Mouse (Mus musculus): ENCODE measurements around the gene Chek1. TPM values are rescaled to one million over a fixed set of nuclear protein-coding genes. Genes with fewer than 3 reads are reported as not detected.

Chek1 gene
- polyA plus RNA-seq, 1 experiment from 2014 or later, result 50.7 TPM

DNA sequence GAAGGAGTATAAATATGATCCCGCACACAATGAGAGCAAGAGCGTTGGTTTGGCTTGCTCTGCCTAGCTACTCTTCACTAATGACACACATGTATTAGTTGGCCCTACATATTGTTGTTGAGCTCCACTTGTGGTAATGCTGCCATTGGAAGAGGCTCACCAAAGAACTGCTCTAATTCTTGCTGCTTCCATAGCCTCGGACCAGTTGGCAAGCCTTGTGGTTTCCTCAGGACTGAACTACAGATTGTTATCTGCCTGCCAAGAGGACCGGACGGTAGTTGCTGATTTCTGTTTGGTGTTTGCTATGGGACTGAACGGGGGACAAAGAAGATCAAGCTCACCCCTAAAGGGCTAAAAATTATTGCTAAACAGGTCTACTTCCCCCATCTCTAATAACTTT is 19.6 kb downstream of the Chek1 start:
- H3K9me3 ChIP-seq (ENCODE audit: control insufficient read depth, low read length), result no peaks in the 10 kb centered on the region
- ATAC-seq (replicated peaks; ENCODE audit: low FRiP score) (no peak), DNase-seq (ENCODE audit: low spot score) (no peak)
- WGBS, result 65% methylated on average over 6 of the region's 6 CpGs
- no peak overlapping the region for H3K27ac ChIP-seq (ENCODE audit: low read depth, low read length)
- no peaks in the 10 kb centered on the region for H3K27me3 ChIP-seq (replicated peaks; ENCODE audit: control insufficient read depth, insufficient read depth, low read length)
- no peaks in the 10 kb centered on the region; the same call in 1 of the 2 replicates for H3K4me1 ChIP-seq (replicated peaks; ENCODE audit: control insufficient read depth, insufficient read depth, low read length)
- no peak overlapping the region for H3K4me2 ChIP-seq
- peaks cover 11% of the 10 kb centered on the region for H3K36me3 ChIP-seq (ENCODE audit: control insufficient read depth, insufficient read depth, low read length)
- H3K9ac ChIP-seq (ENCODE audit: low read depth, low read length), result no peak overlapping the region
- no peak overlapping the region for H3K4me3 ChIP-seq (ENCODE audit: low read depth, low read length)

DNA sequence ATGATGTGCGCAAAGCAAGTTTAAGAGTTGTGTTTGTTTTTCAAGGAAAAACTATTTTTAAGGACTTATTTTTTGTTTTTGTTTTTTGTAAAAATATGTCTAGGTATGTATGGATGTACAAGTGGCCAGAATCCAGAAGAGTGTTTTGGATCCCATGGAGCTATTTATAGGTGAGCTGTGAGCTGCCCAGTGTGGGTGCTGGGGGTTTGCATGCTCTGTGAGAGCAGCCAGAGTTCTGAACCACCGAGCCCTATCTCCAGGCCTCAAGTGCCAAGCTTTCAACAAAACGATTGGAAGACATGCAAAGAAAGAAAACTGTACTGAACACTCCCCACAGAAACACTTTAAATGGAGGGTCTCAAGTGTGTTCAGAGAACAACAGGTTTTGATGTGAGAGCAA is 20.9 kb downstream of the Chek1 start:
- no peak for DNase-seq (ENCODE audit: low spot score)
- no peaks in the 10 kb centered on the region for H3K9me3 ChIP-seq (ENCODE audit: control insufficient read depth, low read length)
- no peaks in the 10 kb centered on the region for H3K27me3 ChIP-seq (replicated peaks; ENCODE audit: control insufficient read depth, insufficient read depth, low read length)
- peaks cover 11% of the 10 kb centered on the region for H3K36me3 ChIP-seq (ENCODE audit: control insufficient read depth, insufficient read depth, low read length)
- H3K4me2 ChIP-seq, result no peak overlapping the region
- H3K9ac ChIP-seq (ENCODE audit: low read depth, low read length), result no peak overlapping the region
- H3K27ac ChIP-seq (ENCODE audit: low read depth, low read length), result no peak overlapping the region
- no peak for ATAC-seq (replicated peaks; ENCODE audit: low FRiP score)
- 83% methylated on average over 3 of the region's 3 CpGs for WGBS
- H3K4me1 ChIP-seq (replicated peaks; ENCODE audit: control insufficient read depth, insufficient read depth, low read length), result no peaks in the 10 kb centered on the region; the same call in 1 of the 2 replicates
- no peak overlapping the region for H3K4me3 ChIP-seq (ENCODE audit: low read depth, low read length)

DNA sequence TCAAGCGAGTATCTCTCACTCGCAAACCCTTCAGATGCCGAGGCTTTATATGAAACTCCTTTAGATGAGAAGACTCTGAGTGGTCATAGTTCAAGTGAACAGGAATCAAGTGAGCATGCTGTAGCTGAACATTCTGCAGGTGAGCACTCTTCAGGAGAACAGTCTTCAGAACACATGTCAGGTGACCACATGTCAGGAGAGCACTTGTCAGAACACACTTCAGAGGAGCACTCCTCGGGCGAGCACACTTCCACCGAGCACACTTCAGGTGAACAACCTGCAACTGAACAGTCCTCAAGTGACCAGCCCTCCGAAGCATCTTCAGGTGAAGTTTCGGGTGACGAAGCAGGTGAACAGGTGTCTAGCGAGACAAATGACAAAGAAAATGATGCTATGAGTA is 32.6 kb downstream of the Chek1 start:
- no peaks in the 10 kb centered on the region for H3K36me3 ChIP-seq (ENCODE audit: control insufficient read depth, insufficient read depth, low read length)
- no peaks in the 10 kb centered on the region for H3K9me3 ChIP-seq (ENCODE audit: control insufficient read depth, low read length)
- no peaks in the 10 kb centered on the region for H3K27me3 ChIP-seq (replicated peaks; ENCODE audit: control insufficient read depth, insufficient read depth, low read length)
- H3K27ac ChIP-seq (ENCODE audit: low read depth, low read length), result no peak overlapping the region
- no peak overlapping the region for H3K4me3 ChIP-seq (ENCODE audit: low read depth, low read length)
- no peak overlapping the region for H3K4me2 ChIP-seq
- no peak overlapping the region for H3K9ac ChIP-seq (ENCODE audit: low read depth, low read length)
- DNase-seq (ENCODE audit: low spot score) (no peak), ATAC-seq (replicated peaks; ENCODE audit: low FRiP score) (no peak)
- 87% methylated on average over 10 of the region's 10 CpGs for WGBS
- no peaks in the 10 kb centered on the region for H3K4me1 ChIP-seq (replicated peaks; ENCODE audit: control insufficient read depth, insufficient read depth, low read length)

DNA sequence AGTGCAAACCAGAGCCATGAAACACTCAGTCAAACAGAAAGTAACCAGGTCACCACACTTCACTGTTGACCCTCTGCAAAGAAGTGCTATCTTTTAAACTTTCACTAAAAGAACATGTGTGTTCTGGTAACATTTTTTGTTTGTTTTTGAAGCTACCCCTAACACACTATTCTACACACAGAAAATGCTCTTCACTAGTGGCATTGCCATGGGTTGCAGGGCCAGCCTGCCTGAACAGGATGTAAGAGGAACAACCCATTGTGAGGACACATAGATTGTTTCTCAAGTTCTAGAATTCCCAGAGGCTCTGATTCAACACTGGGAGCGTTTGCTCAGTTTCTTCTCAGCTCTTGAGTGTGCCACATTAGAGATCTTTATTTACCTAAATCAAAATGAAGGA is 33.9 kb downstream of the Chek1 start, which contains the start of gene Acrv1:
Gene Acrv1, plus strand, starts transcription at position 301 of the 400 bp plus-strand sequence.
- Histone ChIP-seq H3K4me2 (no peak within 1 kb of the TSS), H3K36me3 (ENCODE audit: control insufficient read depth, insufficient read depth, low read length) (no peaks in the 10 kb centered on the region), H3K27ac (ENCODE audit: low read depth, low read length) (no peak within 1 kb of the TSS), H3K9ac (ENCODE audit: low read depth, low read length) (no peak within 1 kb of the TSS), H3K9me3 (ENCODE audit: control insufficient read depth, low read length) (no peaks in the 10 kb centered on the region), H3K4me1 (replicated peaks; ENCODE audit: control insufficient read depth, insufficient read depth, low read length) (no peaks in the 10 kb centered on the region), H3K27me3 (replicated peaks; ENCODE audit: control insufficient read depth, insufficient read depth, low read length) (no peaks in the 10 kb centered on the region), H3K4me3 (ENCODE audit: low read depth, low read length) (no peak within 1 kb of the TSS)
- ATAC-seq (replicated peaks; ENCODE audit: low FRiP score), result no peak
- no peak for DNase-seq (ENCODE audit: low spot score)
- 51% methylated on average over 1 of the region's 1 CpGs for WGBS

DNA sequence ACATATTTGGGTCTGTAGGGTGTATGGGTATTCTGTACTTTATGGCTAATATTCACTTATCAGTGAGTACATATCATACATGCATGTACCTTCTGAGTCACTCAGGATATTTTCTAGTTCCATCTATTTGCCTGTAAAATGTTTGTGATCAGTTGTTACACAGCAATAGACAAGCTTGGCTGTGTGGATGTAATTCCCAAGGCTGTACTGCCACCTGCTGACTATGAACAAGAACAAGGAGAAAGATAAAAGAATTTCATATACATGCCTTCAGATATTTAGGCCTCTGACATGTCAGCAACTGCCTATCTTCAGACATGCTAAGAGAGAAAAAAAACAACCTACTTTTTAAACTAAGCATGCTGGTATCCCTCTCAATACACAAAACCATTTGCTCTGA is 39.5 kb downstream of the Chek1 start:
- no peaks in the 10 kb centered on the region for H3K27me3 ChIP-seq (replicated peaks; ENCODE audit: control insufficient read depth, insufficient read depth, low read length)
- ATAC-seq (replicated peaks; ENCODE audit: low FRiP score), result no peak
- no peak overlapping the region for H3K4me3 ChIP-seq (ENCODE audit: low read depth, low read length)
- no peaks in the 10 kb centered on the region for H3K4me1 ChIP-seq (replicated peaks; ENCODE audit: control insufficient read depth, insufficient read depth, low read length)
- H3K4me2 ChIP-seq, result no peak overlapping the region
- no peaks in the 10 kb centered on the region for H3K9me3 ChIP-seq (ENCODE audit: control insufficient read depth, low read length)
- H3K36me3 ChIP-seq (ENCODE audit: control insufficient read depth, insufficient read depth, low read length), result no peaks in the 10 kb centered on the region
- no peak overlapping the region for H3K27ac ChIP-seq (ENCODE audit: low read depth, low read length)
- DNase-seq (ENCODE audit: low spot score), result no peak
- no peak overlapping the region for H3K9ac ChIP-seq (ENCODE audit: low read depth, low read length)

DNA sequence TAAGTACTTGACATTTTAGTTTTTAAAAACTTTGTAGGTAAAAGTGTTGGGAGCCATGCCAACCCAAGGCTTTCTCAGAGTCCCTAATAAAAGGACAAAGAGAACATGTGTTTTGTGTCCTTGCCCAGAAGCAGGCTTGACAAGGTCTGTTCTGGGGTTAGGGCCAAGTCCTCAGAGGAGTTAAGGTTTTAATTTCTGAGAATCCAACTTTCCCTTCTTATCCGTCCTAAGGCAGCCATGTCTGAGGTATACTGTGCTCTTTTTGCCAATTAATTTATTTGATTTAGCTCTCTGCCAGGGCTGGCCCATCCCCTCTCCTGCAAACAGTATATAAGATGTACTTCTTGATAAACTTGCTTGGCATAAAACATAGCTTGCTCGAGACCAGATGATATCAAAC is 45.4 kb downstream of the Chek1 start:
- Histone ChIP-seq H3K9me3 (ENCODE audit: control insufficient read depth, low read length) (no peaks in the 10 kb centered on the region), H3K9ac (ENCODE audit: low read depth, low read length) (no peak overlapping the region), H3K4me3 (ENCODE audit: low read depth, low read length) (no peak overlapping the region), H3K4me2 (no peak overlapping the region), H3K27me3 (replicated peaks; ENCODE audit: control insufficient read depth, insufficient read depth, low read length) (no peaks in the 10 kb centered on the region), H3K27ac (ENCODE audit: low read depth, low read length) (no peak overlapping the region), H3K4me1 (replicated peaks; ENCODE audit: control insufficient read depth, insufficient read depth, low read length) (no peaks in the 10 kb centered on the region), H3K36me3 (ENCODE audit: control insufficient read depth, insufficient read depth, low read length) (no peaks in the 10 kb centered on the region)
- DNase-seq (ENCODE audit: low spot score), result no peak
- ATAC-seq (replicated peaks; ENCODE audit: low FRiP score), result no peak
- 74% methylated on average over 2 of the region's 2 CpGs for WGBS

Other genes with a start within 250 kb of the Chek1 start
- not detected in 2 replicates for gene Gm5615, start 185.1 kb downstream of the Chek1 start, polyA plus RNA-seq (2014; fragmentation: Nextera tagmentation; extraction: Ambion mirVana)
- not detected in 2 replicates for gene Gm17689, start 144.4 kb downstream of the Chek1 start, polyA plus RNA-seq (2014; fragmentation: Nextera tagmentation; extraction: Ambion mirVana)
- gene A630095E13Rik, start 83.7 kb downstream of the Chek1 start, polyA plus RNA-seq (2014; fragmentation: Nextera tagmentation; extraction: Ambion mirVana), result not detected in 2 replicates
- gene Acrv1, start 33.8 kb downstream of the Chek1 start, polyA plus RNA-seq (2014; fragmentation: Nextera tagmentation; extraction: Ambion mirVana), result not detected in 2 replicates
- gene Stt3a, start 40.6 kb upstream of the Chek1 start, polyA plus RNA-seq (2014; fragmentation: Nextera tagmentation; extraction: Ambion mirVana), result 296 and 315 TPM in 2 replicates
- gene Ei24, start 70.3 kb upstream of the Chek1 start, polyA plus RNA-seq (2014; fragmentation: Nextera tagmentation; extraction: Ambion mirVana), result 39.4 and 45.0 TPM in 2 replicates
- 2.7 and 3.2 TPM in 2 replicates for gene Fez1, start 94.8 kb upstream of the Chek1 start, polyA plus RNA-seq (2014; fragmentation: Nextera tagmentation; extraction: Ambion mirVana)